Mouse (Mus musculus): ENCODE measurements around the gene Sik3.
"Not testable (repeated sequence)": the region's sequence is repeated elsewhere in the genome, so short reads cannot be mapped to it uniquely, and the experiment has no call there.

Sik3 gene

DNA sequence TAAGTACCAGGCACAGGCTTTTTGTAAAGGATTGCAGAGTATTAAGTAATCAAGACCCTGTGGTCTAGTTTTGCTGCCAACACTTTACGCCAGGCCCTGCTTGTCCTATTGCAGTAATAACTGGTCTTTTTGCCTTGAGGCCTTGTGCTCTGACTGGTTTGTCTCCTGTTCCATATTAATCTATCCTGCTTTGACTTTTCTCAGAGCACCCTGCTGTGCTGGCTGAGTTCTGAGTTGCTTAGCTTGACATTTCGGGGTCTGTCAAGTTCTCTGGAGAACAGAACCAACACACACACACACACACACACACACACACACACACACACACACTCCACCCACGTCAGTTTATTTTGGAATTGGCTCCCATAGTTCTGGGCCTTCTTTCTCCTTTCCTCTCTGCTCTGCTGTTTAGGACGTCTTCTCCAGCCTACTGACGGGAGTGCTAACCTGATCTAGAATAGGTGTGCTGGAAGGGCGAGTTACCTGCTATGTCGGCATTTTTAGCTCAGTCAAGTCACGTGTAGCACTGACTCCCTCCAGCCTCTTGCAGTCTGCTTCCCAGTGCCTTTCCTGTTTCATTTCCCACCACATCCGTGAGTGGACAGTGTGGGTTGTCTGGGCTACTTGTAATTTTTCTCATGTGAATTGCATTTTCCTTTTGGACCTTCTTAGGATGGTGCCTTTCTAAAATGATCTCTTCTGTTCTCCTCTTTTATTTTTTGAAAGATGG is 49.2 kb downstream of the Sik3 start:
- DNase-seq = no peak

DNA sequence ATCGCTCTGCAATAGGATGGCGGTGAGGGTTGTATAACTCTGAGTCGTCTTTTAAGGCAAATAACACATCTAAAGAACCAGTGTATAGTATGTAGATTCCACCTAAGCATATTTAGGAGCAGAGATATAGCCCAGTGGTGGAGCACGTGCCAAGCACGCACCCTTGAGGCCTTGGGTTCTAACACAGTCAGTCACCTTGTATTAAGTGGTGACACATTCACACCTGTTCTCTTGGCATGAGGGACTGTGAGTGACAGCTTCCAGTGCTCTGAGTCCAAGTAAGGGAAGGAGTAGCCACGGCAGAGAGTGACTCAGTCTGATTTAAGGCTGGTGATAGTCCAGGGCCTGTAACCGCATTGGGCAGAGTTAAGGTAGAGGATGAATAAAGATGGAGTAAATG is 51.7 kb downstream of the Sik3 start:
- no peak for DNase-seq

DNA sequence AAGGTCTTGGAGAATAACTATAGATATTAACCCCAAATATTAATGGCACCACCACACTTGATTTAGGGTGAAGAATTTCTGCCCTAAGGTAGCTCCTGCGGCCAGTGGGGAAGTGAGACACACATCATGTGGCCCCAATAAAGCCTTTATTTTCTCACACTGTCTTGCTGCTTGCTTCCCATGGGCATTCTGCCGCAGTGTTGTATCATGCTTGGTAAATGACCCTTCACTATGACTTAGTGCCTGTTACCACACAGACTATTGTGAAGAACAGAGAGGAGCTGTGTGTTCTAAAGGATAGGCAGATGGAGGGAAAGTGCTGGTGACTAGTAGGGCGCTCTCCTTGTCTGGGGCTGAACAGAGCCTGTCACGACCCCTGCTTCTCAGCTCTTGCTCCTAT is 54.1 kb downstream of the Sik3 start:
- DNase-seq = no peak

DNA sequence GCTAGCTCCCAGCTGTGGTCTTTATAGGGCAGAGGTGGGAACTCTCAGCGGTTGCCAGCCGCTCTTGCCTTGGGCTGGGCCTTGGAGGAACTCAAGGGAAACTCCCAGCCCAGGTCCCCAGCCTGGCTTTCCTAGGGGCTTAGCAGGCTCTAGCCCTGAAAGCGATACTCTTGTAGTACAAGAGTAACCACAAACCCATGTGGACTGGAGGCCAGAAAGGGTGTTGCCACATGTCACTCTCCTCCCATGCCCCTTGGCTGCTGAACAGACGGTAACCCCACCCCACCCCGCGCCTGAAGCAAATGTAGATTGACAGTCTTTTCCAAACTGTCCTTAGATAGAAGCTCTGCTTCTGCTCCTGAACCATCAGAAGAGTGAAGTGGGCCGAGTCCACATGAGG is 55.1 kb downstream of the Sik3 start:
- DNase-seq = no peak

- DNase-seq = no peak
Measured at GRCm38 (mm10) chr9:46069013-46069412, 56.4 kb downstream of the Sik3 start.

- no peak for DNase-seq
Measured at GRCm38 (mm10) chr9:46072101-46072835, 59.6 kb downstream of the Sik3 start.

DNA sequence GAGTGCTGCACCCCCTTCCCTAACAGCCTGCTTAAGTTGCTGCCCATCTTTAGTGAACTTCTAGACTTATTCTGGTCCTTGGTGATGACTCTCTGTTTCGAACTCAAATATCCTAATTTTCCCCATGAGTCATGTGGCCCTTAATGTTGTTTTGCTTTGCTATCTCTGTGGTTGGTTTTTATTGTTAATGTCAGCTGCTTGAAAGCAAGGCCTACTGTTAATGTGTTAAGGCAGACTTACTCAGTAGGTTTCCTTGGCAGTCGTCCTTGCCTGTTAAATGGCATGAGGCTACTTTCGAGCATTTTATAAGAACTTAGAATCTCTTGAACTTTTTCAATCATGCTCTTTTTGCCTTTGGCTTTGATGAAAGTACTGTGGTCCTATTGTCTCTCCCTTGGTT is 60.8 kb downstream of the Sik3 start:
- no peak for DNase-seq

- DNase-seq = no peak
Measured at GRCm38 (mm10) chr9:46075578-46075977, 63.0 kb downstream of the Sik3 start.

DNA sequence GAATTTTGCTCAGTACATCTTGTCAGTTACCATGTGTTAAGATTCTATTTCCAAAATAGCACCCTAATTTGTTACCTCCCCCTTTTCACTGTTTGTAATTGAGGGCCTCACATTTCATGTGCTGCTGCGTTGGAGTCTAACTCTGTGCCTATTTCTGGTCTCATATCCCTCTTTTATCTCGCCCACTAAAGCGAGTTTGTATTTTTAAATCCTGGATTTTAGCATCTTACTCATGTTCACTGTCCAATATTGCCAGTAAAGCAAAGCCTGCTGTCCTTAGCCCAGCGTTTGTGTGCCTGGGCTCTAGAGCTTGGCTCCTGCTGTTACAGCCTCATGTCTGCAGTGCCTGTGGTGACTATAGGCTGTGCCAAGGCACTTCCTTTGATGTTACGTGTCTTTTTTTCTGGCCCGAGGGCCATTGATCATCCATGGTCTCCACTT is 69.8 kb downstream of the Sik3 start:
- peak; percentile 25 for DNase-seq

GRCm38 (mm10) chr9:46083490-46083893 is 70.9 kb downstream of the Sik3 start:
- DNase-seq = peak; percentile 28

GRCm38 (mm10) chr9:46085898-46086297 is 73.3 kb downstream of the Sik3 start:
- no peak for DNase-seq

DNA sequence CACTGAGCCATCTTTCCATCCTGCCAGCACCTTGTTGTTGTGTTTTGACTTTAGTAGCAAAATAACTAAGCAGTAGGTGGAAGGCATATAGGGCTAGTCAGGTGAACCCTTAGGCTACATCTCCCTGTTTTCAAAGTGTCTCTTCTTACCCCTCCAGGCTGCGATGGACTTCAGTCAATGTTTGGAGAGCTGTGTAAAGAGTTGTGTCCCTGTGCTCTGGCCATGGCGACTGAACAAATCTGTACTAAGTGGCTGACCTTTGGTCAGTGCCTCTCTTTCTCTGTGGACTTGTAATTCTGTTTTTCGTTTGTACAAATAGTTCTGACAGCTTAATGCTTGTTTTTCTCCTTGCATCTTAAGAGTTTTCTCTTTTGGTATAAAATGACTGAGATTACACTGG is 74.2 kb downstream of the Sik3 start:
- no peak for DNase-seq

GRCm38 (mm10) chr9:46087461-46087860 is 74.8 kb downstream of the Sik3 start:
- DNase-seq = no peak

- DNase-seq = no peak
Measured at GRCm38 (mm10) chr9:46088722-46089121, 76.1 kb downstream of the Sik3 start.

GRCm38 (mm10) chr9:46090066-46090465 is 77.4 kb downstream of the Sik3 start:
- no peak for DNase-seq

GRCm38 (mm10) chr9:46091157-46091556 is 78.5 kb downstream of the Sik3 start:
- not testable (repeated sequence) for DNase-seq

GRCm38 (mm10) chr9:46092633-46093032 is 80.0 kb downstream of the Sik3 start:
- DNase-seq = no peak

DNA sequence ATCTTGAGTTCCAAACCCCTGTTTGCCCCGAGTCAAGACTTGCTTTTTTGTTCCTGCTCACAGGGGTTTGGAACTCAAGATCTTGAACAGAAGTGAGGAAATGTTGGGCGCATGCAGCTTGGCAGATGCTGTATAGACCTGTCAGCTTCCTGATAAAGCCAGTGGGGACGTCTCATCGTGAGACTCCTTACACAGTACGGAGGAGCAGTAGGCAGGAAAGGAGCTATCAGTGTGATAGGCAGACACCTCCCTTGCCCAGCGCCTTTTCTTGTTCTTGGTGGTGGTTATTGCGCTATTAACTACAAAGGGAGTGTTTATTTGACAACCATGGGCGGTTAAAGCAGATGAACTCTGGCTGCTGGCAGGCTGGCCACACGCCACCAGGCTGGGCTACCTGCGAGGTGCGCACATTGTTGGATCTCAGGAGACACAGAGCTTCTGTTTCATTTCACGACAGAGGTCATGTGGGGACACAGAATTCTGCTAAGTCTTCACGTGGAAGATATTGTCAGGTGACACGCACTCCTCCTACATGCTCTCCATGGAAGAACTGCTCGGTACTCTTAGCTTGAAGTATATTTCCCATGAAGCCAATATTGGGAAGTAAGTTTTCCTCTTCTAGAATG is 85.9 kb downstream of the Sik3 start:
- DNase-seq = no peak

DNA sequence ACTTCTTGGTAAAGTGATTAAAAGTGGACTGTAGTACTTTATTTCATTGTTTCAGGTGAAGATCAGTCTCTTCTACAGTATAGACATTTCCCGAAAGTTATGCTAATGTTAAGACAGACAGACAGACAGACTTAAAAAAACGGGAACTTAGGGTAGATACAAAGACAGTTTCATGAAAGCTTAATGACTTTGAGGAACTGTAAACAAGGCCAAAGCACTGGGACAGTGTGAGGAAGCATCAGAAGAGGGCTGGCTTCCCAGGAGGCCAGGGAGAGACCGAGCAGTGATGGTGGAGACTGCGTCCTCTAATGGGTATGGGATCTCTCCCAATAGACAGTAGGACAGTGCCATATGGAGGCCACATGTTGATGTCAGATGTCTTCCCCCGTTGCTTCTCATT is 86.5 kb downstream of the Sik3 start:
- no peak for DNase-seq

GRCm38 (mm10) chr9:46103154-46103553 is 90.5 kb downstream of the Sik3 start:
- DNase-seq = no peak

- DNase-seq = no peak
Measured at GRCm38 (mm10) chr9:46106105-46106504, 93.5 kb downstream of the Sik3 start.

DNA sequence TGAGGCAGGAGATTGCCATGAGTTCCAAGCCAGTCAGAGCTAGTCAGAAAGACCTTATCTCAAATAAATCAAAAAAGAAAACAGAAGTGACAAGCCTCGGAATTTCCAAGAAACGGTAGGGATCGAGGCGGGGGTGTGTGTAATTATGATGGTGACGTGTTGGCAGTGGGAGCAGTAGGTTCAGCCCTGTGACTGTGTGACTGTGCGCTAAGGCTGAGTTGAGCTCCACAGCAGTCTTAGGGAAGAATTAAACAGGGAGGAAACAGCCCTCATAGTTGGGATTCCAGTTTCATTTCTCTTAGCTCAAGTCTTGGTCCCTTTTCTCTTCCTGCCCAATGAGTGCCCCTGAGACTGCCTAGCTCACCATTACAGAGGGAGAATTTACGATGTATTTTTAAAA is 98.0 kb downstream of the Sik3 start:
- DNase-seq = no peak

DNA sequence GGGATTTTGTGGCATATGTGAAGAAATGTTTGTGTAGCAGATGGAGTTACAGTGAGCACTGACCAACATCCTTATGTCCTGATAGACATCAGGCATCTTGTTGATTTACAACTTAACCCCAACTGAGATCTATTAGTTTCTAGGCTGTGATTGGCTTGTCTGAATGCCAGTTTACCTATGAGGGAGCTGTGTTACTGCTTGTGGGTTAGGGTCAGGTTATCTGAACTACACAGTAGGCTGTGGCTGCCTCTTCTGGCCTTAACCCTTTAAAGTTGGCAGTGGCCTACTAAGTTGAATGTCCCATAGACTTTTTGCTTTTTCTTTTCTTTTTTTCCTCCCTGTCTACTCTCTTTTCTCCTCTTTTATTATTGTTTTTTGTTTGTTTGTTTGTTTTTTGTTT is 98.7 kb downstream of the Sik3 start:
- DNase-seq = no peak

GRCm38 (mm10) chr9:46112246-46112645 is 99.6 kb downstream of the Sik3 start:
- no peak for DNase-seq

All from right cerebral cortex, postnatal 25 days (tissue).